Mouse (Mus musculus) ES-E14 (cell line): ENCODE data around the gene Trio. TPM values are rescaled to one million over a fixed set of nuclear protein-coding genes. Genes with fewer than 3 reads are reported as not detected.

Experiments
- DNase-seq: peaks from one replicate; pipeline ENCODE4 v3.0.0-alpha.2; 2013; ENCODE audit warnings: low read depth, low spot score
- H3K27ac ChIP-seq: 2 replicates; pipeline ENCODE4 v1.5.1; 2012; ENCODE audit warnings: low read depth, mild to moderate bottlenecking, low read length, moderate library complexity, mixed read lengths; ENCODE audit not compliant: poor library complexity, insufficient read depth, severe bottlenecking
- H3K36me3 ChIP-seq: 2 replicates; pipeline ENCODE4 v1.6.1; 2012; ENCODE audit warnings: mild to moderate bottlenecking, low read length, moderate library complexity, mixed read lengths; ENCODE audit not compliant: control insufficient read depth, poor library complexity, insufficient read depth, severe bottlenecking
- H3K4me1 ChIP-seq, 2 experiments: fragments of 150-350 bp in 1 of 2; sonication (generic) in 1 of 2; 2 replicates each; pipeline ENCODE4 v1.6.1; 2012; ENCODE audit warnings: low read length in 2 of 2, mild to moderate bottlenecking in 1 of 2, mixed read lengths in 1 of 2; ENCODE audit not compliant: control insufficient read depth in 2 of 2, insufficient read depth in 2 of 2, poor library complexity in 1 of 2
- H3K4me3 ChIP-seq, 2 experiments: fragments of 150-350 bp in 1 of 2; sonication (generic) in 1 of 2; 2 replicates each; pipeline ENCODE4 v1.5.1; 2012; ENCODE audit warnings: low read length in 2 of 2, low read depth in 1 of 2, mild to moderate bottlenecking in 1 of 2, mixed read lengths in 1 of 2; ENCODE audit not compliant: insufficient read depth in 1 of 2, poor library complexity in 1 of 2, severe bottlenecking in 1 of 2
- H3K9ac ChIP-seq: 2 replicates; pipeline ENCODE4 v1.6.1; 2012; ENCODE audit warnings: low read depth, mild to moderate bottlenecking, low read length, mixed read lengths; ENCODE audit not compliant: poor library complexity, insufficient read depth, severe bottlenecking
- H3K9me3 ChIP-seq: fragments of 150-350 bp; sonication (generic); 2 replicates; pipeline ENCODE4 v1.6.1; 2012; ENCODE audit warnings: low read depth, mild to moderate bottlenecking, low read length; ENCODE audit not compliant: control insufficient read depth, insufficient read depth
- CHD2 ChIP-seq: IDR thresholded peaks from 2 replicates; pipeline ENCODE4 v1.6.1; 2014; ENCODE audit warnings: mild to moderate bottlenecking, low read depth, low read length, inconsistent platforms
- HCFC1 ChIP-seq: IDR thresholded peaks from 2 replicates; pipeline ENCODE4 v1.6.1; 2012; ENCODE audit warnings: low read length, inconsistent platforms, borderline replicate concordance; ENCODE audit not compliant: insufficient read depth
- MAFK ChIP-seq: IDR thresholded peaks from 2 replicates; pipeline ENCODE4 v1.6.1; 2014; ENCODE audit warnings: mild to moderate bottlenecking, low read depth, low read length, inconsistent platforms; ENCODE audit not compliant: insufficient read depth
- ZC3H11A ChIP-seq: IDR thresholded peaks from 2 replicates; pipeline ENCODE4 v1.6.1; 2012; ENCODE audit warnings: low read depth, mild to moderate bottlenecking, inconsistent platforms, low read length, borderline replicate concordance
- ZNF384 ChIP-seq: IDR thresholded peaks from 2 replicates; pipeline ENCODE4 v1.6.1; 2012; ENCODE audit warnings: low read depth, low read length, inconsistent platforms
- in situ Hi-C, 2 experiments: fragments of 600-800 bp; cut with MboI; formaldehyde crosslinking; loops; one replicate each; pipeline ENCODE4 v1.15.1; 2025; ENCODE audit warnings: low sequenced_read_pairs in 2 of 2, inconsistent platforms in 1 of 2; ENCODE audit not compliant: unreplicated experiment in 2 of 2
- total RNA-seq: library from RNA; depleted of rRNA; stranded (reverse); fragments of 300-350 nt; gene quantifications from 2 replicates; pipeline ENCODE4 v1.2.3, GENCODE M21; 2012

Gene Trio
- total RNA-seq, 1 experiment: 34.4 TPM

DNA sequence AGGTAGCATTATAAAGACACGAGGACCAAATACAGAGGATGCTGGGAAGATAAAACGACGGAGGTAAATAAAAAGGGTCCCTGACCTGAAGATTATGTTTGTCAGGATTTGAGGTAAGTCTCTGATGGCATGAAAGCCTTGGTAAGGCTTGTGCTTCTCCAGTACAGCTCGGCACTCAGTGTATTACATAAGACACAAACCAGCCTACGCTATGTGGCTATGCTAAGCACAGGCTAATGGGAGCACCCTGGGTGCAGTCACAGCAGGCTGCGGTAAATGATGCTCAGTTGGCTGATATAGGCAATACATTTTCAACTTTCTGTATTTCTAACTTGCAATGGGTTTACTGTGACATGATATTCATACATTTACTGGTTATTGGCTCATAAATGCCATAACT, 234.9 kb downstream of the Trio start:
- TF ChIP-seq HCFC1: no peak
- no peak for TF ChIP-seq MAFK
- TF ChIP-seq ZNF384: no peak
- no peak for TF ChIP-seq CHD2
- TF ChIP-seq ZC3H11A: no peak
- H3K27ac ChIP-seq: no peak overlapping the region
- H3K9ac ChIP-seq: no peak overlapping the region
- no peaks in the 10 kb centered on the region for H3K4me1 ChIP-seq
- H3K4me3 ChIP-seq: no peak overlapping the region
- no peaks in the 10 kb centered on the region for H3K9me3 ChIP-seq
- in situ Hi-C loops: no loop called here
- no peak for DNase-seq
- no peaks in the 10 kb centered on the region; the same call in 1 of the 2 replicates for H3K36me3 ChIP-seq

DNA sequence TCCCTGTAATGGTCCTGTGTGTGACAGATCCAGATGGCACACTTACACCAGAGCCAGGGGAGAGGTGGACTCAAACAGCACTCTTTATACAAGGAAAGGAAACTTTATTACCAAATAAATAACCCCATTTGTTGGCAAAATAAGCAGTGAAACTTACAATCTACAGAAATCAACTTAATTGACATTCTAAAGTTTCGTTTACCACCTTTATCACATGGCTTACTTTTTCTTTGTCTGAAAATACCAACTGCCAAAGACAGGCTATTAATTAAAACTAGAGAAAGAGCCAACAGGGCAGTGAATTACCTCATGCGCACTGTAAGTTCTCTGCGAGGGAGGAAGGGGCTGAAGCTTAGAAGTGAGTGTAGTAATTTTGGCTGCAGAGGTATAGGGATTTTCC, 236.3 kb downstream of the Trio start:
- Histone ChIP-seq H3K9me3 (no peaks in the 10 kb centered on the region), H3K9ac (no peak overlapping the region), H3K27ac (no peak overlapping the region), H3K4me3 (no peak overlapping the region), H3K4me1 (no peaks in the 10 kb centered on the region), H3K36me3 (no peaks in the 10 kb centered on the region)
- no peak for DNase-seq
- in situ Hi-C loops: no loop called here
- TF ChIP-seq ZC3H11A (no peak), ZNF384 (no peak), CHD2 (no peak), MAFK (no peak), HCFC1 (no peak)

DNA sequence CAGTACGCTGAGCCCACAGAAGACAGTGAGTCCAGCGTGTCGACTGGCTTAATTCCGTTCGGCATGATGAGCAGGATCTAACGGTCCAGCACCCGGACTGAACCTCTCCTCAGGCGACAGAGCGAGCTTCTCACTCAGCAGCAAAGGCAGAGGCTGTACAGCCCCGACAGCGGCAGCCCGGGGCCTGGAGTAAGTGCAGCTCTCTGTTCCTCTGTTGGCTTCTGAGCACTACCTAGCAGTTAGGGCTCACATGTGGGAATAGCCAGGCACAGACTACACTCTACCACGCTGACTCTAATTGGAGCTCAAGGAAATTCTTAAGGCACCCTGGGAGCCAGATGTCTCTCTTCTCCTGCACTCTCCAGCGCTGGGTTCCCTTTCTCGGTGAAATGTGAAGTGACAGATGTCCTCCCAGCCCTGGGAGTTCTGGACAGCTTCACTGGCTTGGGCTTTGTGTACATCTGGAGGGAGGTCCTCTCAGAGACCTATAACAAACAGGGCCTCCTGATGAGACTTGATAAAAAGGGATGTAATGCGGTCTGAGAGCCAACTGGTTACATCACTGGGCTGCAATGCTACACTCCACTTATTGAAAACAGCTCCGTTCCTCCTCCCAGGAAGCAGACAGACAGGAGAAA, 237.4 kb downstream of the Trio start:
- in situ Hi-C loops: no loop called here
- H3K36me3 ChIP-seq: no peaks in the 10 kb centered on the region
- H3K4me3 ChIP-seq: no peak overlapping the region
- no peak overlapping the region for H3K27ac ChIP-seq
- H3K9ac ChIP-seq: no peak overlapping the region
- no peaks in the 10 kb centered on the region for H3K4me1 ChIP-seq
- TF ChIP-seq CHD2 (no peak), MAFK (no peak)
- H3K9me3 ChIP-seq: no peaks in the 10 kb centered on the region
- DNase-seq: no peak

DNA sequence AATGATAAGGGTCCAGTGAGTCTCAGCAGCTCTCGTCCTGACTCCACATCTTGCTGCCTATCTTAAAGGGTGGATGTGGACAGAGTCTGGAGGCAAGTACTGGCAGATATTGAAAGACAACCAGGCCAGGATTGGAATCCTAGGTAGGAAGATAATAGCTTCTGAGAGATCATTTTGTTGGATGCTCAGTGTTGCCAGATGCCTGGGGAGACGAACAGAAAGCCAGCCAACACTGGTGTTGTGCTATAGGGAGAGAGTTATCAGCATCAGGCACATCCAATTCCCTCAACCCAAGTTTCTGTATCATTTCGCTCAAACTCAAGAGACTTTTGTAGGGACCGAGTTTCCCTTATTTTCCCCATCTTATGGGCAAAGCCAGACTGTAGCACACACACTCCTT, 238.5 kb downstream of the Trio start:
- no peak overlapping the region for H3K9ac ChIP-seq
- H3K27ac ChIP-seq: no peak overlapping the region
- no peaks in the 10 kb centered on the region for H3K4me1 ChIP-seq

DNA sequence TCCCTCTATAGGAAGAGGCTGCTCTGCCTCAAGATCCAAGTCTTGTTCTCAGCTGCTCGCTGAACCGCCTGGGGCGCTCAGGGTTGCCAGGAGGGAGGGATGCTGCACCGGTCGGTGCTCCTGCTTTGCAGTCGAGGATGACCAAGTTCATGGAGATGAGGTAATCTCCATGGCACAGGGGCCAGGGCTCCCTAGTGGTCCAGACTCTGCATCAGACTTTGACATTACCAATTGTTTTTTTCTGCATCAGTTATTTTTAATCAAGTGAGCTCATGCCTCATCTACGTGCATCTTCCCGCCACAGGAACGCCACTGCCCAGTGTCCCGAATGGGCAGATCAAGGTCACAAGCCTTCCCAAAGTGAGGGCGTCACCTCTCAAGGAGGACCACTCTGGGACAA, 239.2 kb downstream of the Trio start:
- in situ Hi-C loops: no loop called here
- Histone ChIP-seq H3K27ac (no peak overlapping the region), H3K4me1 (no peaks in the 10 kb centered on the region), H3K36me3 (no peaks in the 10 kb centered on the region), H3K4me3 (no peak overlapping the region), H3K9me3 (no peaks in the 10 kb centered on the region), H3K9ac (no peak overlapping the region)
- DNase-seq: no peak
- TF ChIP-seq CHD2 (no peak), HCFC1 (no peak), ZNF384 (no peak), MAFK (no peak), ZC3H11A (no peak)

More for the DNA sequence above, 238.5 kb downstream of the Trio start:
- Histone ChIP-seq H3K36me3 (no peaks in the 10 kb centered on the region), H3K4me3 (no peak overlapping the region), H3K9me3 (no peaks in the 10 kb centered on the region)
- no peak for TF ChIP-seq MAFK
- TF ChIP-seq CHD2: no peak
- no peak for TF ChIP-seq ZNF384
- TF ChIP-seq HCFC1: no peak
- TF ChIP-seq ZC3H11A: no peak
- DNase-seq: no peak
- in situ Hi-C loops: no loop called here
